Mouse (Mus musculus): ENCODE measurements at regions not wholly inside any gene's neighbourhood (a gene's known extent, or its start where the extent isn't known, plus 50 kb on each side); places are given as distances from the start of the nearest gene placed in this dataset.

GRCm38 (mm10) chr5:39049141-39049540 is 172.5 kb upstream of the Clnk start:
- DNase-seq (ENCODE audit: low spot score), result no peak

- no peak for DNase-seq (ENCODE audit: low spot score)
These were observed 163.9 kb upstream of the Clnk start for GRCm38 (mm10) chr5:39040467-39040866.

GRCm38 (mm10) chr5:39023241-39023640 is 146.6 kb upstream of the Clnk start:
- DNase-seq (ENCODE audit: low spot score), result no peak

- DNase-seq (ENCODE audit: low spot score), result no peak
These were observed 124.0 kb upstream of the Clnk start for GRCm38 (mm10) chr5:39000643-39001042.

- DNase-seq (ENCODE audit: low spot score), result no peak
These were observed 123.1 kb upstream of the Clnk start for GRCm38 (mm10) chr5:38999700-39000099.

- no peak for DNase-seq (ENCODE audit: low spot score)
These were observed 96.0 kb upstream of the Clnk start for GRCm38 (mm10) chr5:38972397-38973159.

GRCm38 (mm10) chr5:38970497-38970896 is 93.9 kb upstream of the Clnk start:
- DNase-seq (ENCODE audit: low spot score), result no peak

- no peak for DNase-seq (ENCODE audit: low spot score)
These were observed 90.4 kb upstream of the Clnk start for GRCm38 (mm10) chr5:38967010-38967409.

GRCm38 (mm10) chr5:38964445-38964844 is 87.8 kb upstream of the Clnk start:
- no peak for DNase-seq (ENCODE audit: low spot score)

GRCm38 (mm10) chr5:38950520-38951288 is 74.1 kb upstream of the Clnk start:
- DNase-seq (ENCODE audit: low spot score), result no peak

GRCm38 (mm10) chr5:38945903-38946686 is 69.5 kb upstream of the Clnk start:
- no peak for DNase-seq (ENCODE audit: low spot score)

- no peak for DNase-seq (ENCODE audit: low spot score)
These were observed 55.9 kb upstream of the Clnk start for GRCm38 (mm10) chr5:38932382-38933079.

- DNase-seq (ENCODE audit: low spot score), result no peak
These were observed 50.4 kb upstream of the Clnk start for GRCm38 (mm10) chr5:38927051-38927450.

Measured in gastrocnemius, adult 18-20 months (tissue).